Mouse (Mus musculus) kidney, adult 9 months (tissue): ENCODE measurements around the gene Gng10.

Experiments
- DNase-seq: peaks from one replicate; pipeline ENCODE4 v3.0.0; 2022

Gng10 gene

DNA sequence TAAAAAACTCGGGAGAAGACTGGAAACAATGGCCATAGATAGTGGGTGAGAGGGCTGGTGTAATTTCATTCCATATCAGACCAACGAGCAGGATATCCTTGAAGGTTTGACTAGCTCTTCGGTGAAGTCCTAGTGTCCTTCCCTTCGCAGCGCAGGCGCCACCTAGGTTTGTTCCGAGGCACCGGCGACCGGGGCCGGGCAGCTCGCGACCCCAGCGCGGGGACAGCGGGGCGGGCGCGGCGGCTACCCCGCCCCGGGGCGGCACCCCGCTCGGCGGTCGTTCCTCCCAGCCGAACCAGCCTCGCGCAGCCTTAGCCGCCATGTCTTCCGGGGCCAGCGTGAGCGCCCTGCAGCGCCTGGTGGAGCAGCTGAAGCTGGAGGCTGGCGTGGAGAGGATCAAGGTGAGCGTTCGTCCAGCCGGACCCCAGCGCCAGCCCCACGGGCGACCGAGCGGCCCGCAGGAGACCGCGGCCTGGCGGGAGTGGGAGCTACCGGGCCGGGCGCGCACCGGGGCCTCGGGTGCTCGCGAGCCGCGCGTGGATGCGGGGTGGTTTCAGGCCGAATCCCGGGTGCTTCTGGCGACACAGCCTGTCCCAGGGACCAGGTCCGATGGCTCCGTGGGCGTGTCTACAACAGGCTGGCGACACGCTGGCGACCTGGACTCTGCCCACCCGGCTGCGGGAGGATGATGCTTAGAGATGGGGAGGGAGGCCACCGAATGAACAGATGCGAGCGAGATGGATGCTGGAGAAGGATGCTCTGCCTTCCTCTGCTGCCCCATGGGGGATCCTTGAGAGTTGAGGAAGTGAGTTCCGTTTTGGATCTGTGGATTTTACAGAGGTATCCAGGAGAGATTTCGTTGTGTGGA, at the start of gene Gng10:
Gene Gng10 (plus strand): TSS at position 171 of the 868 bp plus-strand sequence.
- DNase-seq, result peak; percentile 43

DNA sequence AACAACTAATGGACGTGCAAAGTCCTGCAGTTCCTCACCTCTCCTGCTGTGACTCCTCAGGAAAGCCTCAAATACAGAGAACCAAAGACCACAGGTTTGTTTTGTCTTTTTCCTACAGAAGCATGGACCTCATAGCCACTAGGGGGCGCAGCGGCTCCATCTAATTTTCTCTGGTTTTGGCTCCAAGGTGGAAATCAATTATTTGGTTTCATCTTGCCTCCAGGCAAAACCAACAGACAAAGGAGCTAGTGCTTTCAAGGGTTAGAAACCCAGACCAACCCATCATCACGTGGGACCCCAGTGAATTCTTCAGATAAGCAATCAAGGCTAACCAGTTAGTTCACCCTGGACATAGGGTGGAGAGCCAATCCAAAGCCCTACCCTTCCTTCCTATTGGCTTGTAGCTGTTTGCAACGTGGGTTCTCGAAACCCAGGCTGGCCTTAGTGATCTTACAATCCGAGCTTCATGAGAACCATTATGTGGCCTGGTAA, 49.7 kb upstream of the Gng10 start:
- peak; percentile 82 for DNase-seq

DNA sequence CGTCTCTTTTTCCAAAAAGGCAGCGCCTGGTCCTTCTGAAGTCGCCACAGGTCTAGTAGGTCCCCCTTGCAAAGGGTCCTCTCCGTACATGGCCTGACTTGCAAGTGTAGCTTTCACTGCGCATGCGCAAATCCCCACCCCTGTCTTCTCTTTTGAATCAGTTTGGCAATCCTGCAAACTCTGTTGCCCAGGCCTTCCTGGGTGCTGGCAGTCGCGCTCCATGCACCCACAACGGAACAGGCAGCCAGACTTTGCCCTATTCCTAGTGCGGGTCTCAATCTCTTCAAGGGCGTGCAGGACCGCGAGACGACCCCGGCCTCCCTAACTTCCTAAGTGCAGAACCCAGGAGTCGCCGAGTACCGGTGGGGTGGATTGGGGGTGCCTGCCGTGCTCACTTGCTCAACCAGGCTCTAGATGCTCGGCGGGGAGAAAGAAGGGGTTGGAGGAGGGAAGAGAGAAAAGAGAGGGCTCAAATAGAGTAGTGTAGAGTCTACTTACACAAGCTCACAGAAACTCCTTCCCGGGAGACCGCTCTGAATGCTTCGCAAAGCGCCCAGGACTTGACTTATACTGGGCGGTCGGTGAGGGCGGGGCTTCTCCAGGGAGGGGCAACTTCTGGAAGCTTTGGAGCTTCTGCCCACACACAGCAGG, 48.2 kb upstream of the Gng10 start, which contains the start of gene Ptgr1:
Gene Ptgr1 (minus strand): TSS at position 580 of the 651 bp plus-strand sequence.
- peak; percentile 91 for DNase-seq

DNA sequence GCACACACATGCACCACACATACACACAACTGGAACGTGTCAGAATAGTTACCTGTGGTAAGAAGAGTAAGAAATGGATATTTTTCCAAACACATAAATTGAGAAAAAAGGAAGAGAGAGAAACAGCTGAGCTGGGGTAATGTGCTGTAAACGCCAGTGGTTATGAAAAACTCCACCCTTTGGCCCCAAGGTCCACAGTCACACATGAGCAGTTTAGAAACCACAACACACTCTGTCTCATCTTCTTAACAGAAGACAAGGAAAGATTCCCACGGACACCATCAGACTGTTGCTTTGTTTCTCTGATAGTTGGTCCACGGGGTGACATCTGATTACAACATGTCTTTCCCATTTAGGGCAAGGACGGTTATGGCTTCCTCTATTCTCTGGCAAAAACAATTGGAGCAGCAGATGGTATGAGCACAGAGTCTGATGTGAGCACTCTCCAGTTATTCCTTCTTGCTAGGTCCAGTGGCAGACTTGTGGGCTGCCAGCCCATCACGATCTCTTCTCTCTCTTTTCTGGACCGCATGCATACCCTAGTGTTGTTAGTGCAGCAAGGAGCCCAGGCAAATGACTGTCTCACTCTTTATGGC, 45.5 kb upstream of the Gng10 start:
- peak; percentile 74 for DNase-seq

DNA sequence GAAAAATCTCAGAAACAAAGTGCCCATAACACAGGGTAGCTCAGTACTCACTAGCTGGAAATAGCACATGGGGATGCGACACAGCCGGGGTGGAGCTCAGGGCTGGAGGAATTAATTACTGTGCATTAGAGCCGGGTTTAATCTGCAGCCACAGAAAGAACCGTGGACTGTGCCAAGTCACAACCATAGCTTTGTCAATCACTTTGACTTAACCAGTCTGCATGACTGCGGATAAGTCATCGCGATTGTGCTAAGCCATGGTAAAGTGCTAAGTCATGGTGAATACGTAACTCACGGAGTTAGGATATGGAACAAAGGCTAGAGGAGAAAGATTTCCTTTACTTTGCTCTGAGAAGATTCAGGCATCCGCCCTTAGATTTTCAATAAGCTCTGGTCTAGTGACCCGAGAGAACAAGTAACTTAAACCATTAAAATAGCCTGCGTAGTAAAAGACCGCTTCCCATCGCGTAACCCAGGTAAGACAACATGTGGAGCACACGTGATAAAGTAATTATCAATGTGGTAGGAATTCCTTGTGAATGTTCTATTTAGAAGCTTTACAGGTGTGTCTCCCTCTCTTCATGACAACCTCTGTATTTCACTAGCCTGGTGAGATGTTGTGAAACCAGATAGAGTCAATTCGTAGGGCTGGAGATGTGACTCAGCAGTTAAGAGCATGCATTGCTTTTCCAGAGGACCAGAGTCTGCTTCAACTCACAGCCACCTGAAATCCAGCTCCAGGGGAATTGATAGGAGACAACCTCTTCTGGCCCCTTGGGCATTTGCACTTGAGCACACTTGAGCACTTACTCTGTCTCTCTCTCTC, 44.1 kb upstream of the Gng10 start:
- DNase-seq, result no peak

DNA sequence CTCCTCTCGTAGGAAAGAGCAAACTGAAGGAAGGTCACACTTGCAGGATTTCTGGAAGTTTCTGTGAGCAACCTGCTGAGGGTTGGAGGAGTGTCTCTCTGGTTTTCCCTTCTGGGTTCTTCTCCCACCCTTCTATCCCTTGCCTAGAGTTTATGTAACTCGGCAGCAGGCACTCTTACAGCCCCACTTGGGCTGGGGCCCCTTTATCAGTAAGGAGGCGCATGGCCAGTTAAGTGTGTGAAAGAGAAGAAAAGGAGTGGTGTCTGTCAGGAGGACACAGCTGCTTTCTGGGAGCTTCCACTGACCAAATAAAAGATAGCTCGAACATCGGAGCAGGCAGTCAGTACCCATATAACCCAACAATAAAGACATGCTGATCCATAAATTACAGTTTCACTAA, 42.7 kb upstream of the Gng10 start:
- DNase-seq, result no peak

DNA sequence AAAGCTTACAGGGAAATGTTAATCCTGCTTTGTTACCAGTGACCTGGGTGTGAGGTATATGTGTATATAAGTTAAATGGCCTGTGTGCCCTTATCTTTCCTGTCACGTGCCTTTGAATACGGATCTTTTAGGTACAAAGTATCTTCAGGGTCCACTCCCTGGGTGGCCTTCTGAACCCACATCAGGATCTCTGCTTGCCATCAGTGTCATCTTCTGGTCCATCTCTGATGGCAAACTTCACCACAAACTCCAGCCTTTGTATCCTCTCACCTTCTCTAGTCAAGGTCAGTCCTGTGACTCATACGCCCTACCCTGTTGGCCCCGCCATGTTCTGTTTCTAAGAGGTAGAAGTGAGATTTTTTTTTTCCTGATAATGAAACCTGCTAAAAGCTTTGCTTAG, 40.1 kb upstream of the Gng10 start, which contains the start of gene Dnajc25:
Gene Dnajc25 (plus strand): TSS at position 301 of the 400 bp plus-strand sequence.
- DNase-seq, result no peak

DNA sequence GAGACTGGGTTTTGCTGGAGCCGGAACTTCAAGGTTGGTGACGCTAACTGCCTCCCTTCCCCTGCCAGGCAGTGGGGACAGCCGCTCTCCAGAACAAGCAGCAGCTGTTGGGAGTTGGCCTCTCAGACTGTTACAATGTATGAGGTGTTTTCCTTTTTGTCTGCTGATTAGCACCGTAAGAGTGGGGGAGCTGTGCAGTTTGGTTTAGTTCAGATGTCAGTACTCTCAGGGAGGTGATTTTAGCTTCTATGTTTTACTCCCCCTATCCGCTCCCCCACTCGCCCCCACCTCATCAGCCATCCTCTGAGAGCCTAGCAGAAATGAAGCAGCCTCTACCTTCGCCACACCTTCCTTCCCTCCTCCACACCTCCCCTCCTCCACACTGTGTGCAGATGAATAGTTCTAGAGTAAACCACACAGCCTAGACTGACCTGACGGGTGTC, 39.6 kb upstream of the Gng10 start:
- no peak for DNase-seq

DNA sequence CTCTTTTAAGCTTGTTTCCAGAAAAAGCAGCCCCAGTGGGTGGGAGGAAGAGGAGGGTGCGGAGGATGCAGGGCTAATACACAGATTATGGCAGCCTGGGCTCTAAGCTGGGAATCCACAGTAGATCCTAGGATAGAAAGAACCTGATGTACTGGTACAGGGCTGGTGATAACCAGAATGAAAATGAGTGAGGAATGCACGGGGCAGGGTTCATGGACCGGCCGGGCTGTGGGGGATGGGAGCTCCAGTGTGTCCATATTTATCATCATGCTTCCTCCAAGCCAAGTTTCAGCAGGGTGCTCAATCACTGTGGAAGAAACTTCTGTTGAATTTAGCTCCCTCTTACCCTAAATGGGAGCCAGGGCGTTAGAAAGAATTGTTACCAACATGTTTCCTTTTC, 37.8 kb upstream of the Gng10 start:
- DNase-seq, result peak; percentile 45

DNA sequence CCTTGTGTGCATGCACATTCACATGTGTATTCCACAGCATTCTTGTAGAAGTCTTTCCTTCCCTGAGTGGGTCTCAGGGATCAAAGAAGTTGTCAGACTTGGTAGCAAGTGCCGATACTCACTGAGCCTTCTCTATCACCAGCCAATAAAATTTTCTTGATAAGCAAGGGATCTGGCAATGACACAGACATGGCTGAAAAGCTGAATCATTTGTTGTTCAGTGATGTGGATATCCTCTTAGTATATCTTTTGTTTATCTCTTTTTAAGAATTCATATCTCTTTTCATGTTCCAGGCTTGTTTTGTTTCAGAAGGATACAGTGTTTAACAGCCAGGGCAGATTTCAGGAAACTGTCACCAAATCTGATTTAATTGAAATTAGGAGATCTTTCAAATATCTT, 36.2 kb upstream of the Gng10 start:
- no peak for DNase-seq

DNA sequence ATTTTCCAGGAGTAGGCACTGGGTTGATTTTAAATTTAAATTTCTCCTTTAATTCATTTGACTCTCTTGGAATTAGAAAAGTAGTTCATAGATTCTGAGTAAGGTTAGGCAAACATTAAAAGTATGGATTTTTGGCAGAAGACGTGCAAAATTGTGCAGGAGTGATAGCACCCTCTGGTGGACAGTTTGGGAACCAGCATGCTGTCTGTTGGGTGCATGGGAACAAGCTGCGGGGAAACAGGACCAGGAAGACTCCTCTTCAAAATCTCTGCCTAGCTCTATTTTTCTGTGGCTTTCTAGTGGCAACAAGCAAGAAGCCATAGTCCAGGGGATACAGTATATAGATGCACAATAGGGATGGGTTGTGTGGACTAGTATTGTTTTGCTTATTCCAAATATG, 35.2 kb upstream of the Gng10 start:
- peak; percentile 82 for DNase-seq

DNA sequence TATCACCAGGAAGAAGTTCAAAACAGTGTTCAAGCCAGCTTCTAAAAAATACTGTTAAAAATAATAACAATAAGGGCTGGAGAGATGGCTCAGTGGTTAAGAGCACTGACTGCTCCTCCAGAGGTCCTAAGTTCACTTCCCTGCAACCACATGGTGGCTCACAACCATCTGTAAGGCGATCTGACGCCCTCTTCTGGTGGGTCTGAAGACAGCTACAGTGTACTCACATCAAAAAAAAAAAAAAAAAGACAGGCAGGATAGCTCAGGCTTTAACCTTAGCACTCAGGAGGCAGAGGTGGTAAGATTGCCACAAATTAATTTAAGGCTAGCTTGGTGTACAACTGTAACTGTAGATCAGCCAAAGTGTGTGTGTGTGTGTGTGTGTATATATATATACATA, 34.3 kb upstream of the Gng10 start:
- peak; percentile 61 for DNase-seq

DNA sequence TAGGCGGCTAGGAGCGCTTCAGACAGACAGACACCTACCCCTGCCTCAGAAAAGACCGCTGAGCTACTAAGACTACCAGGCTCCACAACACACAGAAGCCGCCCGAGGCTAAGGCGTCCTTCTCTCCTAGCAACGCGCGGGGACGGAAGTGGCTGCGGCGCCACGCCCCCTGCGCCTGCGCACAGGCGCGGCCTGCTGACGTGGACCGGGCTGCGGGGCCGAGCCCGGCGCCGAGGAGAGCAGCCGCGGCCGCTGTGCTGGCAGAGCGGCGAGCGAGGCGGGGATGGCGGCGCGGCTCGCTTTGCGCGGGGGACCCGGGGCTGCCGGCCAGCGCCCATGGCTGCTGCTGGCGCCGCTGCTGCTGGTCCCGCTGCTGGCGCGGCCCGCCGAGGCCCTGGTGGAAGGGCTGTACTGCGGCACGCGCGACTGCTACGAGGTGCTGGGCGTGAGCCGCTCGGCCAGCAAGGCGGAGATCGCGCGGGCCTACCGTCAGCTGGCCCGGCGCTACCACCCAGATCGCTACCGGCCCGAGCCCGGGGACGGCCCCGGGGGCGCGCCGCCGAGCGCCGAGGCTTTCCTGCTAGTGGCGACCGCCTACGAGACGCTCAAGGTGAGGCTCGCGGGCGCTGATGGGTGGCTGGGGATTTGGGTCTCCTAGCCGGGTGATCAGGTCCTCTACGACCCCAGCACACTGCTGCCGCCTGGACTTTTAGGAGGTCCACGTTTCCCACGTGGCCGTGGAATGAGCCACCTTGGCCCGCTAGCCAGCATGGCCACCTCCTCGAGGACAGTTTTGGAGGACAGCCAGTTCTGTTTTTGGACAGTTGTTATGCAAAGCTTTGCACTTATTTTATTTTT, 31.7 kb upstream of the Gng10 start, which contains the start of gene Gm20503:
Gene Gm20503 (plus strand): TSS at position 263 of the 858 bp plus-strand sequence.
- peak; percentile 92 for DNase-seq

DNA sequence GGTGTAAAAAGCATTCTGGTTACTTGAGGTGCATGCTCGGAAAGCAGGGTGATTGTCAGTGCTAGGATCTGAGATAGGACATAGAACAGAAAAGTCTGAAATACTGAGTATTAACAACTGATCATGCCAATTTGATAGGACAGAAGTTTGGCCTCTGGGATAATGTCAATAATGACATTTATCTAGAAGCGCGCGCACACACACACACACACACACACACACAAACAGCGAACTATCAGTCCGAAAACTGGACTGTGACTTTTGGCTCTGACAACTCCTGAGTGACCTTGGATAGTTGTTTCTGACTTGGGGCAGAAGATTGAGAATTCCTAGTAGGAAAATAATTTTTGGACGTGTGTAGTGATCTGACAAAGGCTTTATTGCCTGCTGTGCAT, 31.1 kb upstream of the Gng10 start:
- peak; percentile 47 for DNase-seq

DNA sequence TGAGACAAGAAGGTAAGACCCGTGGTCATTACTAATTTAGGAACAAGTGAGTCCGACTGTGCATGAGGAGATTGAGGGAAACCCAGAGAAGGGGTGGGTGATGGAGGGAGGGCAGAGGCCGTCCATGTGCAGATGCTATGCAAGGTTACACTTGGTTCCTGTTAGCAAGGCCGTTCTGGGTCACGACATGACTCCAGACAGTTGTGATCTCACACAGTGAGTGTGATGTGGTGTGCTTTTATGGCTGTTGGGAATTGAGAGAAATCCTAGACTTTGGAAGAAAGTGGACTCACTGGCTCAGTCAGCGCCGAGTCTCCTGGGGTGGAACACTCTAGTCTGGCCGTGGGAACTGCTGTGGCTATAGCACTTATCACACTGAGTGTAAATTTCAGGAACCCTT, 28.7 kb upstream of the Gng10 start:
- no peak for DNase-seq

DNA sequence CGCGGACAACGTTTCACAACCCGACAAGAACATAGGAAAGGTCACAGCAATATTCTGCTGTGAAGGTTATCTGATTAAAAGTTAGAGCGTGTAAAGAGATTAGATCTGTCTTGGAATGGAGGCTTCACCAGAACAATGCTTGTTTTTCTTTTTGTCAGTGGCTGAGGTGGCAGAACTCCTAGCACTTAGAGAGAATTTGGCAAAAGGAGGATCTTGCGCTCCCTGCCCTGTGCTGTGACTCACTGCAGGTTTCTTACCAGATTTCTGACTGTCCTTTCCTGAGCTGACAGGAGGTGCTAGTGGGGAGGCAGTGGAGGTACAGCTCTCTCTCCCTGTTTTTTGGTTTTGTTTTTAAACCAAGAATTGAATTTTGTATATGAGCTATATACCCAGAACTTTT, 27.9 kb upstream of the Gng10 start:
- DNase-seq, result no peak

DNA sequence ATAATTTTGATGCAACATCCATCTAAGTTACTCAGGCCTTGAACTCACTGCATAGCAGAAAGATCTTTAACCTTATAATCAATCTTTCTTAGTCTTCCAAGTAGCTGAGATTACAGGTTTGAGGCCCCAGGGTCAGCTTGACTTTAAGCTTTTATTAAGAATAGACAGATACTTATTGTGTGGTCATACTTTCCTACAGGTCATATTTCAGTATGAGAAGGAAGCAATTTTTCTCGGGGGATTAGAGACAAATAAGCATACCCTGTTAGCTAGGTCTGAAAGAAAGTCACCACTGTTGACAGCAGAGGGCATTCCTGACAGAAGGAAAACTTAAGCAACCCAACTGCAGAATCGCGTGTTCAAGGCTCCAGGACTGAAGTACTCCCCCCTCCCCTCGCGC, 26.9 kb upstream of the Gng10 start:
- no peak for DNase-seq

DNA sequence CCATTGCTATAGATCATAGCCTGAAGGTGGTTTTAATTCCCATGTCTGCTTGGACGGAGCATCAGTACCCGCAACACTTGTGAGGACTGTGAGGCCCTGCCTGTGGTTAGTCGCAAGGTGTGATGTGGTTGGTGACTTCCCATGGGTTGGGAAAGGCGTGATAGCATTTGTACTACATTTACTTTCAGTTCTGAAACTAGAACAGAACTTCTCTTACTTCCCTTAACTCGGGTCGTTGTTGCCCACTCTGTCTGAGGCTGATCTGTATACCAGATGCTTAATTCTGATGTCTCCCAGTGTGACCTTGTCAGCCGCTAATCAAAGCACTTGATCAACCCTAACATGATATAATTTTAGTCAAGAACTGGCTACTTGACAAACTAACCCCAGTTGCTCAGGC, 25.7 kb upstream of the Gng10 start:
- DNase-seq, result no peak

DNA sequence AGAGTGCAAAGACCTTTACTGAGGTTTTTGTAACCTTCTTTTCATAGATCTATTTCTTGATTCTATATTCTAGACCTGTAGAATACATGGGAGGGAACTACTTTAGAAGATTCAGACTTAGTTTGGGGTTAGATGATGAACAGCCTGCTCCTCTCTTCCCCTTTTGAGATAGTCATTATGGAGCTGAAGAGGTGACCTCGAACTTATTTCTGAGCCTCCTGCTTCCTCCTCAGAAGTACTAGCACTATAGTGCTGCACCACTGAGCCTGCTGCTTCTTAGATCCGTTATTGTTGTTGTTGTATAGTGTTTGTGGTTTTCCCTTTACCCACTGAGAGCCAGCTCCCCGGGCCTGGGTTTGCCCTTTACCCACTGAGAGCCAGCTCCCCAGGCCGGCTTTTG, 25.2 kb upstream of the Gng10 start:
- DNase-seq, result no peak

DNA sequence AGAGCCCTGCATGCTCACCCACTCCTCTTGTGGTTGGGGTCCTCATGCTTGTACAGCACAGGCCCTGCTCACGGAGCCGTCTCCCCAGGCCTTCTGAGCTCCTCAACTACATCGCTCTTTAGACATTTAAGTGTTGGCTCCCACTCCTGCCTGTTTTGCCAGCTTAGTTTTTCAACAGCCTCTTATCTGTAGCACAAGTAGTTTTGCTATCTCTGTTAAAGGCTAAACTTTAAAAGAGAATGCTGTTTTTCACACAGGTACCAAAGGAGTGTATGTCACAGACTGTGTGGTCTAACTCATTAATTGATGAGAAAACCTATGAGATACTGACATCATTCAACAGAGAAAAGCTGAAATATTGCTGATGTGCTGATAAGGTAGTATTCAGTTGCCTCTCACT, 23.4 kb upstream of the Gng10 start:
- DNase-seq, result no peak

DNA sequence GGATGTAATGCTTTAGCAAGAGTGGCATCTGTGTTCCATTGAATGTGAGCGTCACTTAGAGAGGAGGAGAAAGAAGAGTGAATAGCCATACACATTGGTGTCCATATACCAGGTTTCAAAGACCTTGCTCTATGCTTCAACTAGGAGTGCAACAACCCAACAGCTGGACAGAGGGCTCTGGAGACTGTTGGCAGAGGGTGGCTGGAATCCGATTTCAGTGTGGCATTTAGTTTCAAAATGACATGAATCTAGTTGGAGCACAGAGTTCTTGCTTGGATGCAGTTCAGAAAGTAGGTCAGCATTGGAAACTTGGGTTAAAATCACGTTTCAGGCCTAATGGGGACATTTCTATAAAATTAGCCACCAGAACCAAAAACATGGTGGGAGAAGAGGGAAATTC, 19.7 kb upstream of the Gng10 start:
- no peak for DNase-seq

DNA sequence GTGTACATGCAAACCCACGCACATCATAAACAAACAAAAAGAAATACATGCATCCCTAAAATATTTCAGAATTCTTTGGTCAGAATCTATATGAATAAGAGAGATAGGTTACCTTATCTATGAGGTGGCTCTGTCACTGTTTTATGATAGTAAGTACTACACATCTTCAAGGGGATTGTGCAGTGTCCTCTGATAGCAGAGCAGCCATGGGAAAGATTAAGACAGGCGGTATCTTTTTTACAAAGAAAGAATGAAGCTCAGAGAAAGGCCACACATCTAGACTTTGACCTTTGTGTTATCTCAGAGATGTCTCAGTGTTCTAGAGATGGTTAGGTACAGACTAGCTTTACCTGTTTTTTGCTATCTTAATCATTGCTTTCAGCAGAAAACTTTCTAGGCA, 18.0 kb upstream of the Gng10 start:
- DNase-seq, result no peak
